Mouse (Mus musculus) cortical plate, adult 2 months (tissue): ENCODE measurements around the gene Med9.

ENCODE experiments used
- CTCF ChIP-seq: fragments of 200-500 bp; IDR thresholded peaks from 2 replicates; pipeline ENCODE4 v1.5.1; 2011; ENCODE audit warnings: mild to moderate bottlenecking, control low read depth, low read length; ENCODE audit not compliant: insufficient read depth; ENCODE audit errors: extremely low read depth
- POLR2A ChIP-seq: fragments of 200-500 bp; IDR thresholded peaks from 2 replicates; pipeline ENCODE4 v1.6.1; 2011; ENCODE audit warnings: mild to moderate bottlenecking, low read length, control low read depth; ENCODE audit not compliant: insufficient read depth; ENCODE audit errors: extremely low read depth

DNA sequence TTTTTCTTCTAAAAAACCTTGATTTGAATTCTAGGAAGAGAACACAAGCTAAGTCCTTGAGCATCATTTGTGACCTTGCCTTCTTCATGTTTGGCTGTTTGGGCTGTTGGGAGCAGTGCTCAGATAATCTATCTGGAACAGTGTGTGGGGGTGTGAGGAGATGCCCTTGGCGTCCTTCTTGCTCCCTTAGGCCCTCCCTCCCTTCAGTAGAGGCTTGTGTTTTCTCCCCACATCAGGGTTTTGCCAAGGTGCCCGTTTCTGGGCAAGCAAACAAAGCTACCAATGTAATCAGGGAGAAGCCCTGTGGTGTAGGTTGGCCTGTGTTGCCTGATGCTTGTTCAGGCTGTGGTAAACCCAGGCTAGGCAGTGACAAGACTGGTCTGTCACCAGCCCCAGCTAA, 10.4 kb upstream of the Med9 start:
- TF ChIP-seq CTCF, result no peak
- TF ChIP-seq POLR2A, result no peak
